Mouse (Mus musculus): ENCODE measurements around the gene Haus4. TPM values are rescaled to one million over a fixed set of nuclear protein-coding genes. Genes with fewer than 3 reads are reported as not detected.

The Haus4 gene
- polyA plus RNA-seq (2017; shearing (Covaris generic)), result 29.7 TPM

DNA sequence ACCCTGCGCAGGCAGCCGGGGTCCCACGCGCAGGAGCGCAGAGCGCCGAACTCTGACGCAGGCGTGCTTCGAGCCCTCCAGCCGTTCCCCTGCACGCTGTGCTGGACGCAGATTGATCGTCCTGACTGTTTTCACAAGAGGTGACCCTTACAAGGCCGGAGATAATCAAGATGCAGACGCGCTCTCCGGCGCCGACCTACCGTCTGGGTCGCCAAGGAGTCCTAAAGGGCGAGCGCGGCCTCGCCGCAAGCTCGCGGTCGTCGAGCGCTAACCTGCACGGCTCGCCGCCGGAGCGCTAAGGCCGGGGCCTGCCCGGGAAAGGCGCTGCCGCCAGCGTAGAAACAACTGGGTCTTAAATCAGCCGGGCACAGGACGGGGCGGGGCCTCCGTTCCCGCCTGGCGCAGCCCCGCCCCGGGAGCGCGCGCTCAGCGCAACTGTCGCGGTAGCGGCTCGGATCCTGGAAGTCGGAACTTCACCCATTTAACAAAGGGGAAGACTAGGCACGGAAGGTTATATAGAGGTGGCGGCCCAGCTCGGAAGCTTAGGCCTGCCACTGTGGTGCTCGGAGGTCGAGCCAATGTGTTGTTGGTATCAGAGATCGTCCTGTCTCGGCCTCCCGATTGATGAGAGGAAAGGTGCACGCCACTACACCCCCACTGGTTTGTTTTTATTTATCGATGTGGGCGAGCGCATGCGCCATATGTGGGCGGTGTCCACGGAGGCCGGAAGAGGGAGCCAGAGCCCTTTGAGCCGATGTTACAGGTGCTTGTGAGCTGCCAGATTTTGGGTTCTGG lies at the start of gene Haus4:
TSS of gene Haus4 (minus strand) at position 642 of the 795 bp plus-strand sequence.

DNA sequence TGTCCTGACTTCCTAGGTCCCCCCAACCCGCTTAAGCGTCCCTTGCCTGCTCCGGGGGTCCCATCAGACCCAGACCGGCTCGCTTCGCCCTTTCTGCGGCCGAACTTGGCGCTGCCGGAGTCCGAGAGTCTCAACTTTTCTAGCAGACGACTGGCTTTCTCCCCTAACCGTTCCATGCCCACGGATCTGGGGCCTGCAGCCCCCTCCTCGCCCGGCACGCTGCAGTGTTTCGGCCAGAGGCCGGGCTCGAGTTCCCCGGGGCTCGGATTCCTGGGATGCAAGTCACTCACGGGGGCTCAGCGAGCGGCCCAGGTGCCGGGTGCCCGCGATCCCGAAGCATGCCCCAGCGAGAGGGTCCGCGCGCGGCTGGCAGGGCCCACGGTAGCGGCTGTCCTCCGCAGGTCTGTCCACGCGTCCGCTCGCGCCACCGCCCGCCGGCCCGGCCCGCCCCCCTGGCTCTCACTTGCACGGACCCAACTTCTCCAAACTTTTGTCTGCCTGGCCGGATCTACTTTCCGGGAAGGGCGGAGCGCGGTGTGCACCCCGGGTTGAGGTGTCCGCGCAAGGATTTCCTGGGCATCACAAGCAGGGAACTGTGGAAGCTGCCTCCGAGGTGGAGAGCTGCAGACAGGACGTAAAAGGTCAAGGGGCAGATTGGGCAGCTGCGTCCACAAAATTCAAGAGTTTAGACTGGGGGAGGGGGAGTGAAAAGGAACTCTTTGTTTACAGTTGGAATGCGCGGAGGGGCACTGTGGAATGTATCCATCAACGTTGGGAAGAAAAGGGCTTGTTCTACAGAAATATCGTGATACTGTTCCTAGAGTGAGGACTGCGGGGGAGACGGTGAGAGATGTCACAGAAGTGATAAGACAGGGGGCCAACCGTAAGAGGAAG lies 22.9 kb upstream of the Haus4 start, which contains the start of gene Ajuba:
TSS of gene Ajuba (minus strand) at position 470 of the 894 bp plus-strand sequence.

Other genes with a start within 250 kb of the Haus4 start
- 66.1 TPM for gene Oxa1l, start 193.8 kb downstream of the Haus4 start, polyA plus RNA-seq (2017; shearing (Covaris generic))
- gene Slc7a7, start 136.8 kb downstream of the Haus4 start, polyA plus RNA-seq (2017; shearing (Covaris generic)), result 2.7 TPM
- 229 TPM for gene Mrpl52, start 127.7 kb downstream of the Haus4 start, polyA plus RNA-seq (2017; shearing (Covaris generic))
- gene Mmp14, start 123.0 kb downstream of the Haus4 start, polyA plus RNA-seq (2017; shearing (Covaris generic)), result 1.9 TPM
- gene Lrp10, start 90.5 kb downstream of the Haus4 start, polyA plus RNA-seq (2017; shearing (Covaris generic)), result 89.5 TPM
- gene Rem2, start 78.5 kb downstream of the Haus4 start, polyA plus RNA-seq (2017; shearing (Covaris generic)), result 0.95 TPM
- 51.3 TPM for gene Prmt5, start 37.1 kb downstream of the Haus4 start, polyA plus RNA-seq (2017; shearing (Covaris generic))
- 0.26 TPM for gene Ajuba, start 22.9 kb upstream of the Haus4 start, polyA plus RNA-seq (2017; shearing (Covaris generic))
- 5.6 TPM for gene 4931414P19Rik, start 51.4 kb upstream of the Haus4 start, polyA plus RNA-seq (2017; shearing (Covaris generic))
- gene Psmb5, start 63.4 kb upstream of the Haus4 start, polyA plus RNA-seq (2017; shearing (Covaris generic)), result 235 TPM
- gene Psmb11, start 66.8 kb upstream of the Haus4 start, polyA plus RNA-seq (2017; shearing (Covaris generic)), result not detected
- not detected for gene Gm17606, start 86.3 kb upstream of the Haus4 start, polyA plus RNA-seq (2017; shearing (Covaris generic))
- gene Cdh24, start 86.7 kb upstream of the Haus4 start, polyA plus RNA-seq (2017; shearing (Covaris generic)), result 0.68 TPM
- 92.8 TPM for gene 1700123O20Rik, start 131.6 kb upstream of the Haus4 start, polyA plus RNA-seq (2017; shearing (Covaris generic))
- 113 TPM for gene Acin1, start 132.3 kb upstream of the Haus4 start, polyA plus RNA-seq (2017; shearing (Covaris generic))
- 0.16 TPM for gene Gm29776, start 144.2 kb upstream of the Haus4 start, polyA plus RNA-seq (2017; shearing (Covaris generic))
- not detected for gene Cebpe, start 157.6 kb upstream of the Haus4 start, polyA plus RNA-seq (2017; shearing (Covaris generic))
- gene Slc7a8, start 227.3 kb upstream of the Haus4 start, polyA plus RNA-seq (2017; shearing (Covaris generic)), result 0.74 TPM

Measured in inflammation-experienced regulatory T-cells, adult 16 weeks (primary cell).